Mouse (Mus musculus) urinary bladder, adult 18-20 months (tissue): ENCODE results near the gene Cdca4.
"Not testable (repeated sequence)": the region's sequence is repeated elsewhere in the genome, so short reads cannot be mapped to it uniquely, and the experiment has no call there.

Experiments used
- DNase-seq, 2 experiments: peaks; one replicate each; pipeline ENCODE4 v3.0.0; 2022; ENCODE audit warnings: low spot score in 2 of 2, mixed read lengths in 2 of 2

Gene Cdca4

GRCm38 (mm10) chr12:112857021-112857925 is 28.1 kb upstream of the Cdca4 start:
- DNase-seq: no peak

DNA sequence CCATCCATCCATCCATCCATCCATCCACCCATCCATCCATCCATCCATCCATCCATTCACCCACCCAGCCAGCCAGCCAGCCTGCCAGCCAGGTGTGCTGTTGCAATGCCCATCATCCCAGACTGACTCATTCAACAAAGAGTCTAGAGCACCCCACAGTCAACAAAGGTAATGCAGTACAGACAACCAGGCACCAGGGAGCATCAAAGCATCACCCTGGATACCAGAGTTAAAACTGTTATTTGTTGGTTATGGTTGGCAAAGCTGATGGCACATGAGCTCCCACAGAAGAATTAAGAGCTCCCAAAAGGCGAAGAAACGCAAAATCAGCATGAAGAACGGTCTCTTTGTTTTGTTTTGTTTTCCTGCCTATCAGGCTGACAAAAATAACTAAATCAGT is 27.1 kb upstream of the Cdca4 start:
- DNase-seq: no peak

GRCm38 (mm10) chr12:112854610-112855333 is 25.5 kb upstream of the Cdca4 start:
- no peak for DNase-seq

DNA sequence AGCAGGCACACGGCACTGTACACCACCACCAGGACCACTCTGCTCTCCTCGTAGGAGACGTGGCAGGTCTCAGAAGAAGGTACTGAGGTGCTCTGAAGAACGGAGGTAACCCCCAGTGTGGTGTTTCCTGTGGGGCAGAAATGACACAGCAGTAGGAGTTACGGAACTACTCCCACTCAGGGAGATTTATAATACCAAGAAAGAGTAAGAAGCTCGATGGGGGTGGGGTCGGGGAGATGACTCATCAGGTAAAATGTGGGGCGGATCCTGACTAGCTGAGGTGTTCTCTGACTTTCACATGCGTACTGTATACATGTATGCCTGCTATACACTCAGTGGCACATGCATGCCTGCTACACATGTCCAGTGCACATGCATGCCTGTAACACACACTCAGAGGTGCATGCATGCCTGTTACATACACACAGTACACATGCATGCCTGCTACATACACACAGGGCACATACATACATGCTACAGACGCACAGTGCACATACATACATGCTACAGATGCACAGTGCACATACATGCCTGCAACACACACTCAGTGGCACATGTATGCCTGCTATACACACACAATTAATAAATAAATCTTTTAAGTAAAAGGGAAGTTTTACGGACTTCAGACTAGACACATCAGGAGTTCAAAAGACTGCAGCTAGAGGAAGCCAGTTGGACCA is 24.0 kb upstream of the Cdca4 start:
- no peak for DNase-seq

DNA sequence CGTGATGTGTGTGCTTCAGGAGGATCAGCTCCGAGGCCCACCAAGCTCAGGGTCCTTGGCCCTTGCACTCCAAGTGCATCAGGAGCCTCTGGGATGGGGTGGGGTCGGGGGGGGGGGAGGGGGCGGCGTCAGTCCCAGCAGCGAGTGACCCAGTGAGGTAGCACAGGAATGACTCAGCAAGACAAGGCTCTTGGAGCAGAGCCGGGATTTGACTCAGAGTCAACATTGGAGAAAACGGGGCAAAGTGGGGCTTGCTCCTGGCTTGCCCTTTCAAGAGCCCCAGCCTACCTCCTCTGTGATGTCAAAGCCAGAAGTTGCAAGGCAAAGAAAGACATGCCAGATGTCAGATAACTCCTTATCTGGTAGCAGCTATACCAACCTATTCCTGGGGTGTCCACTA is 21.9 kb upstream of the Cdca4 start:
- peak in 1 of 2 experiments; percentile 66 for DNase-seq

- no peak for DNase-seq
These were observed 21.1 kb upstream of the Cdca4 start for GRCm38 (mm10) chr12:112850344-112850743.

GRCm38 (mm10) chr12:112849235-112850022 is 20.2 kb upstream of the Cdca4 start:
- DNase-seq: no peak

GRCm38 (mm10) chr12:112847880-112848279 is 18.7 kb upstream of the Cdca4 start:
- no peak for DNase-seq

- DNase-seq: peak; percentile 79 to 81
These were observed 14.6 kb upstream of the Cdca4 start for GRCm38 (mm10) chr12:112843803-112844202.

DNA sequence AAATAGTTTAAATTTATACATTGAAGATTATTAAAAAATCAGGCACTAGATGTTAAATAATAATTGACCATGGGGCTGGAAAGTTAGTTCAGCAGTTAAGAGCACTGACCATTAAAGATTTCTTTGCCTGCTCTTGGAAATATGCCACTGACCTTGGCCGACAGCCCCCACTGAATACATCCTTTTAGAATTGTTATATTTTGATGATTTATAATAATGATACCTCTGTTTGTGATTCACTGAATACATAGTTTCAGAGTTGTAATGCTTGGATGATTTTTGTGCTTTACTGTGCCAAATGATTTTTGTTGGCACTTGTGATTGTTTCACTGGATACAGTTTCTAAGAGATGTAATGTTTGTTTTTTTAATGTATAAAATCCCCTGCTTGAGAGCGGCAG is 12.9 kb upstream of the Cdca4 start:
- DNase-seq: not testable (repeated sequence)

- not testable (repeated sequence) for DNase-seq
These were observed 12.2 kb upstream of the Cdca4 start for GRCm38 (mm10) chr12:112841338-112841892.

DNA sequence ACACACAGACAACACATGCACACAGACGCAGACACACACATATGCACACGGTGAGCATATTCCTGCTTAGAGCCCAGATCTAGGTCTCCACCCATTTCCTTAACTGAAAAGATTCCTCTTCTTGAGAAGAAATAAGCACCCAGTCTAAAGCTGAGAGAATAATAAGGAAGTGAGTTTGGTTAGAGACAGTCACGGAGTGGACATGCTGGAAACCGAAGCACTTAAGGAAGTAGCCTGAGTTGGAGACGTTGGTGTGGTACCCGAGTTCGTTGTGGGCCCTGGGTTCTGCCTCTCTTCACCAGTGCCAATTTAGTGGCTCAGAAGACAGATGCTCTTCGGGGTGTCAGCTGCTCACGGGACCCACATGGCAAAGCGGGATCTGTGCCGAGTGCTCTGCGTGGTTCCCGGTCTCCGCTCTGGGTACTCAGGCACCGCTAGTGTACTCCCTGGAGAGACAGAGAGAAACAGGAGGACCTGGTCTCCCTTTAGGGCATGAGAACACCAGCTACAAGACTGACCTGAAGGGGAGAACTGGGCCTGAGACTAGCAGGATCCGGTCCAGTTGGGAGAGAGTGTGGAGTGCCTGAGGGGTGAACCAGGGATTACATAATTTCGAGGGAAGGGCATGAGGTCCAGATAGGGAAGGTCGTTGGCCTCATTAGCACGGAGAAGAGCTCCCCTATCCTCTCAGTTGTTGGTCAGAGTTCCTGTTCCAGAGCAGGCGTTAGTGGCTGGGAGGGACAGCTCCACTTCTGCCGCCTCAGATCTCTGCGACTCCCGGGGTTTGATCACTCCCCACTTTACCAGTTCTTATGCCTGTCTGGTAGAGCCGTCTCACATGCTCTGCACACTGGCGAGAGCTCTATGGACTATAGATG is 11.2 kb upstream of the Cdca4 start:
- DNase-seq: no peak

GRCm38 (mm10) chr12:112835046-112835445 is 5.8 kb upstream of the Cdca4 start:
- DNase-seq: no peak

DNA sequence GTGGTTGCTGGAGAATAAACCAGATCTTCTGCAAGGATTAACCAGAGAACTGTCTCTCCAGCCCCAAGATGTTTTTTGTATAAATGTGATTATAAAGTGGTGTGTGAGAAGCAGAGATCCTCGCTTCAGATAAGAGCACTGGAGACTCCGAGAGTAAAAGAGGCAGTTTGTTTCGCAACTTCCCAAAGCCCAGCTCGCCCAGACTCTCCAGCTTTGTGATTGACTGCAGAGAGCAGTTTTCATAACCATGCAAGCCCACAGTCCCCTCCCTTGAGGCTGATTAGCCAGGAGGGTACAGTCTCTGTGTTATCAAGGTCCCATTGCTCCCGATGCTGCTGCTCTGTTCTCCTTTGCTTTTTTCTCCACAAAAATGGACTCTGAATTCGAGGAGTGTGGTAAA is 4.3 kb upstream of the Cdca4 start:
- DNase-seq: no peak

DNA sequence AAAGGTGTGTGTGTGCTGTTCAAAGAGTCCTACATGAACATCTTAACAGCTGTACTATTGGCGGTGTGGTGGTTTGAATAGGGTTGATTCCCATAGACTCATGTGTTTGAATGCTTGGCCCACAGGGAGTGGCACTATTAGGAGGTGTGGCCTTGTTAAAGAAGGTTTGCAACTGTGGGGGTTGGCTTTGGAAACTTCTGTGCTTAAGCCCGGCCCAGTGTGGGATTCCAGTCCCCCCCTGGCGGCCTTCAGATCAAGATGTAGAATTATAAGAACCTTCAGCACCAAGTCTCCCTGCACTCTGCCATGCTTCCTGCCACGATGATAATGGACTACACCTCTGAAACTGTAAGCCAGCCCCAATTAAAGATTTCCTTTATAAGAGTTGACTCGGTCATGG is 3.2 kb upstream of the Cdca4 start:
- no peak for DNase-seq

GRCm38 (mm10) chr12:112830570-112830969 is 1.3 kb upstream of the Cdca4 start:
- DNase-seq: no peak

- no peak for DNase-seq
These were observed 918 bp upstream of the Cdca4 start for GRCm38 (mm10) chr12:112830141-112830540.

GRCm38 (mm10) chr12:112828501-112829243 is 551 bp downstream of the Cdca4 start:
- DNase-seq: no peak

DNA sequence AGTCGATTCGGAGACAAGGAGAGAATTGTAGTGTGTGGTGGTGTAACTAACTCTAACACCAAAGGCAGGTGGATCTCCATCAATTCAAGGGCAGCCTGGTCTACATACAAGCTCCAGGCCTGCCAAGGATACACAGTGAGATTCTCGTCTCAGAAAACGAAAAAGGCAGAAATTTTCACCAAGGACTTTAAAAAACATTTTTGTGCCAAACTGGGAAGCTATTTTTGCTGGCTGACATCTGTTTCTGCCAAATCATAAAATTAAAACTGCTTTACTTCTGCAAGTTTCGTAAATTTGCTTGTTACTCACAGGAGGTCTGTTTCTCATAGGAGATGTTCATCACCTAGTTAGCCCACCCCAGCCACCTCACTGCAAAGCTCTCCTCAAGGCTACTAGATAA is 3.3 kb downstream of the Cdca4 start:
- DNase-seq: no peak

DNA sequence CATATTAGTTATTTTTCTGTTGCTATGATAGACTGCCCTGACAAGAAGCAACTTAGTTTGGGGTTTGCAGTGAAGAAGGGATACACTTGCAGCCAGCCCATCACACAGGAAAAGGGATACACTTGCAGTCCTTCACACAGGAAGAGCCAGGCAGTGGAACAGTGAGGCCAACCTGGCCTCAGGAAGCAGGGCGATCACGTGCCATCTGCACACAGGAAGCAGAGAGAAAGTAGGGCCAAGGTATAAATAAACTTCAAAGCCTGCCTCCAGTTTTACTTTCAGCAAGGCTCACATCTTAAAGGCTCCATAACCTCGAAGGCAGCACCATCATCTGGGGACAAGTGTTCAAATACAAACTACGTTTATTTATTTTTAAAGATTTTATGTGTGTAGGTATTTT is 6.0 kb downstream of the Cdca4 start:
- no peak for DNase-seq
